Mouse (Mus musculus) thymus, adult 2 months (tissue): ENCODE measurements at regions not wholly inside any gene's neighbourhood (a gene's known extent, or its start where the extent isn't known, plus 50 kb on each side); places are given as distances from the start of the nearest gene placed in this dataset.

Experiments
- CTCF ChIP-seq: fragments of 200-500 bp; IDR thresholded peaks from 2 replicates; pipeline ENCODE4 v1.5.1; 2012; ENCODE audit warnings: mild to moderate bottlenecking, control low read depth, low read length, moderate library complexity, borderline replicate concordance; ENCODE audit not compliant: control insufficient read depth, poor library complexity, insufficient read depth; ENCODE audit errors: extremely low read depth
- POLR2A ChIP-seq: fragments of 200-500 bp; IDR thresholded peaks from 2 replicates; pipeline ENCODE4 v1.6.1; 2012; ENCODE audit warnings: mild to moderate bottlenecking, low read length, control low read depth, moderate library complexity; ENCODE audit not compliant: control insufficient read depth, poor library complexity, insufficient read depth; ENCODE audit errors: extremely low read depth

GRCm38 (mm10) chr1:78032336-78032735 is 164.6 kb downstream of the Pax3 start:
- TF ChIP-seq CTCF (no peak), POLR2A (no peak)
